Mouse (Mus musculus): ENCODE results near the gene Gm42906. TPM values are rescaled to one million over a fixed set of nuclear protein-coding genes. Genes with fewer than 3 reads are reported as not detected.

Gene Gm42906
- total and polyA plus RNA-seq, 3 experiments, result not detected

GRCm38 (mm10) chr5:151154030-151154429 lies 273.9 kb downstream of the Gm42906 start:
- Histone ChIP-seq H3K9ac (ENCODE audit: control insufficient read depth, low read depth, low read length, poor library complexity, severe bottlenecking) (no peak overlapping the region), H3K27ac (ENCODE audit: control insufficient read depth, low read depth, low read length) (no peak overlapping the region), H3K36me3 (ENCODE audit: control insufficient read depth in 1 of 2, insufficient read depth in 2 of 2, low read length in 2 of 2) (no peaks in the 10 kb centered on the region), H3K27me3 (ENCODE audit: control insufficient read depth in 1 of 2, insufficient read depth in 2 of 2, low read length in 2 of 2) (no peaks in the 10 kb centered on the region), H3K4me1 (ENCODE audit: control insufficient read depth in 1 of 2, insufficient read depth in 2 of 2, low read length in 2 of 2) (no peaks in the 10 kb centered on the region), H3K4me3 (ENCODE audit: control insufficient read depth in 1 of 2, insufficient read depth in 1 of 2, low read depth in 2 of 2, low read length in 2 of 2) (no peak overlapping the region), H3K79me2 (ENCODE audit: control insufficient read depth, insufficient read depth, low read length, poor library complexity) (no peaks in the 10 kb centered on the region), H3K9me3 (replicated peaks; ENCODE audit: insufficient read depth, low read length) (no peaks in the 10 kb centered on the region)
- TF ChIP-seq TCF12 (IDR thresholded peaks at IDR 0.05; ENCODE audit: low read depth, low read length) (no peak), ELF1 (IDR thresholded peaks at IDR 0.05; ENCODE audit: low read depth, low read length) (no peak), MYC (IDR thresholded peaks at IDR 0.05; ENCODE audit: low read depth, low read length) (no peak), MAX (IDR thresholded peaks at IDR 0.05; ENCODE audit: low read length) (no peak), EP300 (IDR thresholded peaks at IDR 0.05; ENCODE audit: low read depth in 1 of 2, low read length in 2 of 2) (no peak)
- DNase-seq (ENCODE audit: low read depth, low spot score), result no peak

GRCm38 (mm10) chr5:151151549-151151948 lies 276.4 kb downstream of the Gm42906 start:
- Histone ChIP-seq H3K4me1 (ENCODE audit: control insufficient read depth in 1 of 2, insufficient read depth in 2 of 2, low read length in 2 of 2) (no peaks in the 10 kb centered on the region), H3K9me3 (replicated peaks; ENCODE audit: insufficient read depth, low read length) (no peaks in the 10 kb centered on the region), H3K4me3 (ENCODE audit: control insufficient read depth in 1 of 2, insufficient read depth in 1 of 2, low read depth in 2 of 2, low read length in 2 of 2) (no peak overlapping the region), H3K27ac (ENCODE audit: control insufficient read depth, low read depth, low read length) (no peak overlapping the region), H3K79me2 (ENCODE audit: control insufficient read depth, insufficient read depth, low read length, poor library complexity) (no peaks in the 10 kb centered on the region), H3K27me3 (ENCODE audit: control insufficient read depth in 1 of 2, insufficient read depth in 2 of 2, low read length in 2 of 2) (no peaks in the 10 kb centered on the region), H3K36me3 (ENCODE audit: control insufficient read depth in 1 of 2, insufficient read depth in 2 of 2, low read length in 2 of 2) (no peaks in the 10 kb centered on the region), H3K9ac (ENCODE audit: control insufficient read depth, low read depth, low read length, poor library complexity, severe bottlenecking) (no peak overlapping the region)
- no peak for DNase-seq (ENCODE audit: low read depth, low spot score)
- TF ChIP-seq ELF1 (IDR thresholded peaks at IDR 0.05; ENCODE audit: low read depth, low read length) (no peak), NELFE (IDR thresholded peaks at IDR 0.05; ENCODE audit: low read depth, low read length) (no peak), TCF12 (IDR thresholded peaks at IDR 0.05; ENCODE audit: low read depth, low read length) (no peak), RAD21 (IDR thresholded peaks at IDR 0.05; ENCODE audit: low read depth, low read length) (no peak), NRF1 (IDR thresholded peaks at IDR 0.05; ENCODE audit: insufficient read depth, low read depth, low read length, poor library complexity, severe bottlenecking) (no peak), USF2 (IDR thresholded peaks at IDR 0.05; ENCODE audit: borderline replicate concordance in 1 of 2, insufficient read depth in 1 of 2, low read depth in 1 of 2, low read length in 2 of 2) (no peak), MAFK (IDR thresholded peaks at IDR 0.05; ENCODE audit: borderline replicate concordance, low read depth, low read length) (no peak), MXI1 (IDR thresholded peaks at IDR 0.05; ENCODE audit: low read depth, low read length) (no peak), MAX (IDR thresholded peaks at IDR 0.05; ENCODE audit: low read length) (no peak), MYB (IDR thresholded peaks at IDR 0.05; ENCODE audit: low read depth, low read length) (no peak)

- no peak overlapping the region for H3K27ac ChIP-seq (ENCODE audit: control insufficient read depth, low read depth, low read length)
- TF ChIP-seq SIN3A (IDR thresholded peaks at IDR 0.05; ENCODE audit: low read length) (no peak), ZMIZ1 (IDR thresholded peaks at IDR 0.05; ENCODE audit: low read depth, low read length) (no peak), ZKSCAN1 (IDR thresholded peaks at IDR 0.05; ENCODE audit: low read depth, low read length) (no peak), SMC3 (IDR thresholded peaks at IDR 0.05; ENCODE audit: low read depth, low read length) (no peak), EP300 (IDR thresholded peaks at IDR 0.05; ENCODE audit: low read depth in 1 of 2, low read length in 2 of 2) (no peak), KAT2A (conservative IDR thresholded peaks at IDR 0.05; ENCODE audit: low read depth, low read length) (no peak), TAL1 (IDR thresholded peaks at IDR 0.05; ENCODE audit: low read length) (no peak), CHD2 (IDR thresholded peaks at IDR 0.05; ENCODE audit: low read length) (no peak), CHD1 (IDR thresholded peaks at IDR 0.05; ENCODE audit: low read depth, low read length) (no peak), CTCF (IDR thresholded peaks at IDR 0.05 in 2 of 3, conservative IDR thresholded peaks at IDR 0.05 in 1 of 3; ENCODE audit: control insufficient read depth in 1 of 3, insufficient read depth in 1 of 3, low read depth in 2 of 3, low read length in 3 of 3, poor library complexity in 1 of 3, severe bottlenecking in 1 of 3) (no peak), USF1 (IDR thresholded peaks at IDR 0.05; ENCODE audit: low read depth, low read length) (no peak), POLR2A (IDR thresholded peaks at IDR 0.05; ENCODE audit: control insufficient read depth in 1 of 2, insufficient read depth in 1 of 2, low read depth in 1 of 2, low read length in 2 of 2, poor library complexity in 1 of 2) (no peak), TBP (IDR thresholded peaks at IDR 0.05; ENCODE audit: low read depth, low read length) (no peak), MAZ (IDR thresholded peaks at IDR 0.05; ENCODE audit: low read depth, low read length) (no peak), MXI1 (IDR thresholded peaks at IDR 0.05; ENCODE audit: low read depth, low read length) (no peak)
- DNase-seq (ENCODE audit: low read depth, low spot score), result no peak
- no peaks in the 10 kb centered on the region for H3K36me3 ChIP-seq (ENCODE audit: control insufficient read depth in 1 of 2, insufficient read depth in 2 of 2, low read length in 2 of 2)
- no peak overlapping the region for H3K9ac ChIP-seq (ENCODE audit: control insufficient read depth, low read depth, low read length, poor library complexity, severe bottlenecking)
- no peaks in the 10 kb centered on the region for H3K4me1 ChIP-seq (ENCODE audit: control insufficient read depth in 1 of 2, insufficient read depth in 2 of 2, low read length in 2 of 2)
- no peak overlapping the region for H3K4me3 ChIP-seq (ENCODE audit: control insufficient read depth in 1 of 2, insufficient read depth in 1 of 2, low read depth in 2 of 2, low read length in 2 of 2)
- H3K27me3 ChIP-seq (ENCODE audit: control insufficient read depth in 1 of 2, insufficient read depth in 2 of 2, low read length in 2 of 2), result no peaks in the 10 kb centered on the region
- H3K9me3 ChIP-seq (replicated peaks; ENCODE audit: insufficient read depth, low read length), result no peaks in the 10 kb centered on the region
- no peaks in the 10 kb centered on the region for H3K79me2 ChIP-seq (ENCODE audit: control insufficient read depth, insufficient read depth, low read length, poor library complexity)
Observed at GRCm38 (mm10) chr5:151149509-151149908, 278.5 kb downstream of the Gm42906 start.

Data from MEL (cell line).